Mouse (Mus musculus) gastrocnemius, postnatal 36 days (tissue): ENCODE results near the gene Col19a1. TPM values are rescaled to one million over a fixed set of nuclear protein-coding genes. Genes with fewer than 3 reads are reported as not detected.

Source experiments
- DNase-seq, 2 experiments: peaks; one replicate each; pipeline ENCODE4 v3.0.0; 2022
- intact Hi-C: fragments of 180-260 bp; cut with DNase I; formaldehyde crosslinking; loops from one replicate; pipeline ENCODE4 v1.15.1; 2025
- total RNA-seq, 2 experiments: library from RNA; stranded (reverse); gene quantifications; 2 replicates each; pipeline ENCODE4 v1.2.3; 2021

The Col19a1 gene
- total RNA-seq, 2 experiments from 2014 or later = 1.4 to 1.9 TPM

DNA sequence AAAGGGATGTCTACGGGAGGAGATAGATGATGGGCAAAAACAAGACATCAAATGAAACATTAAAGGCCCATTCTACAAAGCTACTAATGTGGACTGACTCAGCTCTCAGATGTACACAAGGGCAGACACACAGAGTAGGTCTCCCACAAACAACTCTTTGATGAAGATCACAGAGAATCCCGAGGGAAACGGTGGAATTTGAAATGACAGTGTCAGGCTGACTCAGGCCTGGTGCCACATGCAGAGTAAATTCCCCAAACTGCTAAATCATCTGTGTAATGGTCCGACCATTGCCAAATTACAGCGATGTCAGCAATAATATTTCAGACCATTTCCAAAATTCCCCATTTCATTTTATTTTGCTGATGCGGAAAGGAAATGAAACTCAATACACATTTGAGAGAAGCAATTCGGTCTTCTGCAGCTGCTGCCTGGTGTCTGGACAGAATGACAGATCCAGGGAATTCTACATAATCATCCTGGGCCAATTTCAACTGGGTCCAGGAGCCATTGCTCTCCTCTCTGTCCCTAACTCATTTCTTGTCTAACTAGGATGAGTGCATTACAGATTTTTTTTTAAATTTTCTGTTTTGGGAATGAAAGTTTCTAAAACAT, 116.1 kb downstream of the Col19a1 start:
- DNase-seq = no peak
- intact Hi-C loops = no loop called here

DNA sequence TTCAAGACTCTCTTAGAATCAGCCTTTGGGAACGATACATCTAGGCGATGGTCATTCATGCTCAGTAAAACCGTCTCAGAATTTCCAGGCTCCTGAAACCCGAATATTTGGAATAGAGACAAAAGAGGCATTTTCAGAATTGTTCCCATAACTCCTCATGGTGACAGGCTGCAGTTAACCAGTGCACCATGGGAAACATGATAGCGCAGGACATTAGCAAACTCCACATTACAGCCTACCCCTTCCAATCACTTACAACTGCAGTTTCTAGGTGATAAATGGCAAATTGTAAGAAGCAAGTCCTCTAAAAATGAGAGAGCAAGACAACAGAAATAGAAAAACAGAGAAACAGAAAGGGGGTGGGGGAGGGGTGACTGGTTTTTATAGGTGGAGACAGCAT, 116.6 kb downstream of the Col19a1 start:
- intact Hi-C loops = no loop called here
- DNase-seq = no peak

DNA sequence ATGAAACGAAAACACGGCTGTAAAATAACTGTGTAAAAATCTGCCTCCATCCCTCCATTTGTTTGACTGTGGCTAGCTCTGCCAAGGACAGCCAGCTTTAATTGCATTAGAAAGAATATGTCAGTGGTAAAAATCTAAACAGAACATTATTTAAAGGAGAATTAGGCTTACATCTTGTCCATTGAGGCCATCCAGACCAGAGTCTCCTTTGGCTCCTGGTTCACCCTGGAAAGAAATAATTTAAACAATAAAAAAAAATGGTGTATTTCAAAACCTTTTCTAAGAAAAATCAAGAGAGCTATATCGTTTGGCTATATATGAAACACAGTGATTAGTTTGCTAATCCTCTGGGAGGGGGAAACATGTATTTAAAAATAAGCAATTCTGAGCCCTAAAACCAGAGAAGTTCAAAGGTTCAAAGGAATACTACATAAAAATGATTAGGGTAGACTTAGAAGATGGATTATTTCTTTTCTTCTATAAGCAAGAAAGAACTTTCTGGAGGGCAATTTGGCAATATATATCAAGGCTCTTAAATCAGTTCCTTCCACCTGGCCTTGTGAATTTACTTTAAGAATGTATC, 125.9 kb downstream of the Col19a1 start:
- no peak for DNase-seq
- intact Hi-C loops = no loop called here

DNA sequence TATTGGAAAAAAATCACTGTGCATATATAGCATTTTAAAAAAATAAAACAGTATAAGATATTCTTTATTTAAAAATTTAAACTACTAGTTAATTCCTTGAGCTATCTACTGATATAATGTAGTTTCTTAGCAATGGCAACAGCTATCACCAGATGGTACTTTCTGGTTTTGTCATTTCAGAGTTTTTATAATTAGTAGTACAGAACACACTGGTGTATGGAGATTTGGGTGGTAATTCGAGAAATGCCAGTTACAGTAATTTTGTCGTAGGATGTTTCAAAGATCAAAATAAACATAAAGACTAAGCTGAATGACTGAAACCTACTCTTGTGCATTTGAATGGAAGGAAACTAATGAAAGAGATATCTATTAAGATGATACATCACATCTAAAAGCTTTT, 129.3 kb downstream of the Col19a1 start:
- no peak for DNase-seq
- intact Hi-C loops = no loop called here

DNA sequence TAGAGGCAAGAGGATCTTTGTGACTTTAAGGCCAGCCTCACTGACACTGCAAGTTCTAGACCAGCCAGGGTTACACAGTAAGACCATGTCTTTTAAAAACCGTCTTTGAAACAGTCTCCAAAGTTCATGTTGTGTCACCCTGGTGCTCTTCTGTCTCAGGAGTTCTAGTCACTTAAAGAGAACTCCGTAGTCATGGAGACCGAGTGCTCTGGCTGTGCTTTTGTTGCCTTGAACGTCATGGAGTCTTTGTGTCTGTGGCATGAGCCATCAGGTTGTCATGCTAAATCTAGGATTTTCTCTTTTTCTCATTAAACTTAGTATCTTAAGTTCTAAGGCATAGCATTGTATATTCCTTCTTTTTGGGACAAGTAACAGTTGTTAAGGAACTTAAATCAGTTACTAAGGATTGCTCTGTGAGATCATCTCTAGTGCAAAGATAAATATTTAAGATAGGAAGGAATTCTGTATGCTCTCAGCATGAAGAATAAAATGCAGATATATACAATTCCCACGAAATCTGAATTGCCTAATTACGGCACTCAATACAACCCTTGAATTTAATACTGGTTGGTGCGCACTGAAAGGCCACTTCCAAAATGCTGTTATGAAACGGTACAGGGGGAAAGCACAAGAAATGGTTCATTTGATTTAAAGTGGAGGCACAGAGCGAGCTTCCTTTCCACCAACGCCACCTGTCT, 134.6 kb downstream of the Col19a1 start:
- intact Hi-C loops = no loop called here
- no peak for DNase-seq

DNA sequence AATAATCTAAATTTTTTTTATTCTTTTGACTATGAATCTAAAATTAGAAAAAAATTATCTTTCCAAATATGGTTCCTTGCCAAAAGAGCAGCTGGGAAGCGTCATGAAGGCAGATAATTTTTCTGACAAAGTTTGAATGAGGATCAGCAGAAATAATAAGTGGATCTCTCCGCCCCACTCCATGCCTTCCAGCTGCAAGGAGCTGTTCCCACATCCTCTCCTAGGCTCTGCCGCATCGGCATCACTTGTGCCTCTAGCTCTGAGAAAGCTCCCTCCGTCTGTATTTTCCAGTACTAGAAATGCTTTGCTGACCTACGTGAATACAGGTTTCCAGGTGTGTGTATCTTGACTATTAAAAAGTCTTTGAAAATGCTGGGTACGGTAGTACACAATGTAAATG, 135.1 kb downstream of the Col19a1 start:
- no peak for DNase-seq
- intact Hi-C loops = no loop called here

DNA sequence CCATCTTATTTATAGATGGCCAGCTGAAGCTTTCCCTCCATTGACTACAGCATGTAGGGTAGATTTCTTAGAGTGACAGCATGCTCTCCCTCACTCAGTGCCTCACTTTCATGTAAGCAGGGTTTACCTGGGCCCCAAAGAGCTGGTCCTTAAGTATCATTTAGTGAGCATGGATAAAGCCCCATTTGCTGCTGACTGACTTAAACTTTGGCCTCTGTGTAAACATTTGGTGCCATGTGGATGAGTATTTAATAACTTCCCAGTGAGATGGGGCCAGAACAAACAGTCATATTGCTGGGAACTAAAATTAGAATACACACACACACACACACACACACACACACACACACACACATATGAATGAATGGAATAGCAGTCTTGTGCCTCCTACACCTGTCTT, 149.8 kb downstream of the Col19a1 start:
- intact Hi-C loops = no loop called here

DNA sequence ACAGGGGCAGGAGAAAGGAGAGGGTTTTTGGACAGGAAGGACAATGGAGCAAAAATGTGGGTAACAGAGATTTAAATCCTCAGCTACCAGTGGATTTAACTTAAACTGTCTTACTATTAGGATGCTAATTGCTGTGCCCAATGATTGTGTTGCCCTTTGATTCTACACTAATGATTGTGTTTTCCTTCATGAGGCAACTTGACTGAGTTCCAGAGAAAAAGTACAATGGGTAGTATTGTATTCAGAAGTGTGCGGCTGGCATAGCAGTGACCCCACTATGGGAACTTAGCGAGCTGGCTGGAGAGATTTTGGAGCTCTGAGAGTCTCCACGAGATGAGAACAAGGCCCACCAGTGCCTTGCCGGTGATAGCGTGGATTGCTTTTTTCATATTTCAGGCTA, 159.0 kb downstream of the Col19a1 start:
- no peak for DNase-seq
- intact Hi-C loops = no loop called here

More for the DNA sequence above, 149.8 kb downstream of the Col19a1 start:
- no peak for DNase-seq

DNA sequence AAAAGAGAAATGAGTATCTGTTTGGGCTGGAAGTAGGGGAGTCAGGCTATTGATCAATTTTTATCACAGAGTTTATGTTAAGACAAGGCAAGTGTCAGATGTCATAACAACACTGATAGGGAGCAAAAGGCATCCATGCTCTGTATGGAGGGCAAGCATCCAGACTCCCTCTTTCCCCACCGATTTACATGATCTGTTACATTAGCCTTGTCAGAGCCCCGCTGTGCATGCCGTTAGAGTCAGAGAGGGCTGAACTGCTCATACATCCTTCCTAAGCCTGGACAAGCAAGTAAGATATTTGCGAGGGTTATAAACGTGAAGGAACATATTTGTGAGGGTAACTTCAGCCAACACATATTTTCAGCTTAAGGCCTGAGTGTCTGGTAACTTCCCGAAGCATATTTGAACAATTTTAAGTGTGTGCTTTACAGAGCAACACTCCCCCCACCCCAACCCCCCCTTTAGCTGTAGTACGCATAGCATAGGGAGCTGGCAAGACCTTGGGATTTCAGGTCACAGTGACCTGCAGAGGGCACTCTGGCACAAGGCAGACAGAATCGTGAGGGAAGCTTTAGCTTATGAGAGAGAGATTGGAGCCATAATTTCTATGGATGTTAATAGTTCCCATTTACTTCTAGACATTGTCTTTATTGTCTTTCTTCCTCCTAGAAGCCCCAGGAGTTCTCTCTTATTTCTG, 209.0 kb downstream of the Col19a1 start:
- intact Hi-C loops = loop anchor here (2.0 to 10.0 kb wide), 2 partner anchors 255 to 357 kb away; no protein-coding TSS in a partner anchor

DNA sequence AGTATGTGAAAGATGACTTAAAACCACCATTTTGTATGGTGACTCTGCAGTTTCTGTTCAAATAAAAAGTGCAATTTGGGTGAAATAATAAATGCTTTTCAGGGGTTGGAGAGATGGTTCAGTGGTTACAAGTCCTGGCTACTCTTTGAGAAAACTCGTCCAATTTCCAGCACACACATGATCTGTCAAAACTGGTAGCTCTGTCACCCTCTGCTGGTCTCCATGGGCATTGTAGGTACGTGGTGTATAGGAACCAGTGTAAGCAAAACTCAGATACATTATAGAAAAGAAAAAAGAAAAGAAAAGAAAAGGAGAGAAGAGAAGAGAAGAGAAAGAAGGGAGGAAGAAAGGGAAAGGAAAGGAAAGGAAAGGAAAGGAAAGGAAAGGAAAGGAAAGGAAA, 212.4 kb downstream of the Col19a1 start:
- intact Hi-C loops = loop anchor here (10.0 kb wide), 1 partner anchor 360 kb away; no protein-coding TSS in a partner anchor
- no peak for DNase-seq

More for the DNA sequence above, 209.0 kb downstream of the Col19a1 start:
- no peak for DNase-seq

DNA sequence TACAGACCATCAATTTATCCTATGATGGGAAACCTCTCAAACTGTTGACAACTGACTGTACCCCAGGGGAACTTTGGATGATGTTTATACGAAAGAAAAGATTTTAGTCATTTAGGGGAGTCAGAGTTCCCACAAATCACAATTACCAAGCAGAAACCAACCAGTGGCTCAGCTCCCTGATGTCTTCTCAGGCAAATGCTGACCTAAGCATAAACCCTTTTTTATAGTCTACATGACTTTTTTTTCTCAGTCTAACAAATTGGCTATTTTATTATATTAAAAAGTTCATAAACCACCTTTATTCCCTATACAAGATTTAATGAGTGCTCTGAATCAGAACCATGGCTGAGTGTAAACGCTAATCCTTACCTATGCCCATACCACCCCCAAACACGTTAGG, 213.6 kb downstream of the Col19a1 start:
- DNase-seq = no peak
- intact Hi-C loops = loop anchor here (10.0 kb wide), 1 partner anchor 361 kb away; no protein-coding TSS in a partner anchor

DNA sequence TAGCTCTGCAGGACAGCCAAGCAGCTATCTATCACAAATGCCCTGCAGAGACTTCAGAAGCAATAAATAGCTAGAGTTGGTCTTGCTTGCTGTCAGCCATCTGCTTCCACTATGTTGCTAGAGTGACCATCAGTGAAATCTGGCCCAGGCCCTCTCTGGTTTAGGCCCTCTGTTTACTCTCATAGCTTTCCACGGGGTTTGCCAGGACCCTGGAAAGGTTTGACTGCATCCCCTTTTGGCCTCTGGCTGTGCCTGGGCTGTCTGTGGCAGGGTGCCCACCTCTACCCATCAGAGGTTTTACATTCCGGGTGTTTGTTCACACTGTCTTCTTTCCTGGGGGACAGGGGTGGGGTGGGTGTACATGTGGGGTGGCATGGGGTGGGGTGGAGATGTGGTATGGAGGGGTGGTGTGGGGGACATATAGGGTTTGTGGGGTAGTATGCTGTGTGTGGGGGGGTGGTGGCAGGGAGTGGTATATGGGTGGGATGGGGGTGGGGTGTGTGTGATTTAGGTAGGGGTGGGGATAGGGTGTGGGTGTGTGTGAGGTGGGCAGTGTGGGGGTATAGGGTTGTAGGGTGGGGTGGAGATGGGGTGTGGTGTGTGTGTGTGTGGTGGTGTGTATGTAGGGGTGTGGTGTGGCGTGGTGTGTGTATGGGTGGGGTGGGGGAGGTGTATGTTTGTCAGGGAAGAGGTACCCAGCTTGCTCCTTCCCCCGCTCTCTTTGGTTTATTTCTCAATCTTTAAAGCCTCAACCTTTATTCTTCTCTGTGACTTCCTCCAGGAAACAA, 214.6 kb downstream of the Col19a1 start:
- intact Hi-C loops = loop anchor here (10.0 kb wide), 1 partner anchor 362 kb away; no protein-coding TSS in a partner anchor
- no peak for DNase-seq

DNA sequence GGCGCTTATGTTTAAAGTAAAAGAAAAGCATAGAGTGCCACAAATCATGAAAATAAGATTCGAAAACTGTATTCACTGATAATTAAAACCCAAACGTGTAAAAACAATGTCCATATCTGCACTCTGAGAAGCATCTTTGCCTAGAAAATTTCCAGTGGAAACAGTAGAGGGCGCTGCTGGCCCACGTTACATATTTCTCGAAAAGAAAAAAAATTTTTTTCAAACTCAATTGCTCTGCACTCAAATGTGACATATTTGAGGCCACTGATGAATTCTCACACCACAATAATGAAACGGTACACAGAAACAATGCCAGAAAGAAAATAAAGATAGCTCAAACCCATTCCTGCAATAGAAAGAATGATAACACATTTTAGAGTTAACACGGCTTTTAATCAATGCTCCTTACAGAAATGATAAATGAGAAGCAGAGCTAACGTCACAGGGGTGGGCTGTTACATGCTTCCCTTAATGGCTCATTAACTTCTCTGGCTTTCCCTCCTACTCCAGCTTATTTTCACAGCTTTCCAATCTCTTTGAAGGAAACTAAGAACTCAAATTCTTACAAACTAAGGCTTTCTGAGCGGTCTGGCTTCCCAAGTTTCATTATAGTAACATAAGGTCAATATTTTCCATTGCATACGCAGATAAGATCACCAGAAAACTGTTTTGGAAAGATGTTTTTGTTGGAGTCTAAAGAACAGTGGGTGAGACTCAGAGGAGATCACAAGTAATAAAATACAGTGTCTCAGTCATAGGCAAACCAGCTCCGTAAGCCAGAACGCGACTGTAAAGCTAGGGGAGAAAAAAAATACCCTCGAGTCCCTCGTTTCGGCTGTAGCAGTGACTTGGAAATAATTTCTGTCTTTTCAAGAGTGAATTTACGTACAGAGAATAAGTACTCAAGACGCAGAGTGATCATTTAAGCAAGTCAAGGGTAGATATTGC, 219.4 kb downstream of the Col19a1 start:
- no peak for DNase-seq
- intact Hi-C loops = no loop called here

DNA sequence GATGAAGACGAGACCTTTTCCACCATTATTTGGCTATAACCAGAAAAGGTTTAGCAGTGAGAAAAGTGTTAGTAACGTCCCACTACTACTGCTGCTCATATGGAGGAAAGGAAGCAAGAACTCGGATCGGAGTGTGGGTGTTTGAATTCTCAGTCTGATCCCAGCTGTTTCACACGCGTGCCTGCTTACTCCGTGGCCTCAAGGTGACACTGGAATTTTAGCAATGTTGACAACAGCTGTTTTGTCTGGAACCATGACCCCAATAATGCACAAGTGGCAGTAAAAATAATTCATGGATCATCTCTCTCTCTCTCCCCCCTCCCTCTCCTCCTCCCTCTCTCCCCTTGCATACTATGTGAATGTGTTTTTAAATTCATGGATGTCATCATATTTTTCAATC, 222.5 kb downstream of the Col19a1 start:
- intact Hi-C loops = no loop called here
- DNase-seq = no peak

DNA sequence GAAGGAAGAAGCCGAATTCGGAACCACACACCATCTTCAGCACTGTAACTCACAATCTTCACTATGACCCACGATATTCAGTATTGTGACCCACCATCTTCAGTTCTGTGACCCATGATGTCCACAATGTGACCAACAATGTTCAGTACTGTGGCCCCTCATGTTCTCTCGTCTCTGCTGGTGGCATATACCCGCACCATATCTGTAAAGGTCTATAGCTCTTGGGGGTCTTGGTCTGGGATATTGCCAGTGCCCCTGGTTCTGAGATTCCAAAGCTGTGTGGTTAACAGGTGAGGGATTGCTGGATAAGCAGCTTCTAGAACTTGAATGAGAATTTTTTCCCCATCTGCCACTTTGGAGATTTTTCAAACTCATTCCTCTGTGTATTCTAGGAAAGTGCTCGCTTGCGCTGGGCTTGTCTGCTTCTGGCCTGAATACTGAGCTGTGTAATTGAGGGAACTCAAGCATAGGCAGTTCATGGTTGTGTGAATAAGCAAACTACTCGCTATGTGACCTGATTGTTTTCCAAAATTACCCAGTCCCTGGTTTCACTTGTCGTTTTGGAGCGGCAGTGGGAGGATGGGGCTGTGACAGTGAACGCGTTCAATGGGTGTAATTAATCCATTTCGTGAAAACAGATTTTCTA, 225.2 kb downstream of the Col19a1 start:
- no peak for DNase-seq
- intact Hi-C loops = no loop called here

DNA sequence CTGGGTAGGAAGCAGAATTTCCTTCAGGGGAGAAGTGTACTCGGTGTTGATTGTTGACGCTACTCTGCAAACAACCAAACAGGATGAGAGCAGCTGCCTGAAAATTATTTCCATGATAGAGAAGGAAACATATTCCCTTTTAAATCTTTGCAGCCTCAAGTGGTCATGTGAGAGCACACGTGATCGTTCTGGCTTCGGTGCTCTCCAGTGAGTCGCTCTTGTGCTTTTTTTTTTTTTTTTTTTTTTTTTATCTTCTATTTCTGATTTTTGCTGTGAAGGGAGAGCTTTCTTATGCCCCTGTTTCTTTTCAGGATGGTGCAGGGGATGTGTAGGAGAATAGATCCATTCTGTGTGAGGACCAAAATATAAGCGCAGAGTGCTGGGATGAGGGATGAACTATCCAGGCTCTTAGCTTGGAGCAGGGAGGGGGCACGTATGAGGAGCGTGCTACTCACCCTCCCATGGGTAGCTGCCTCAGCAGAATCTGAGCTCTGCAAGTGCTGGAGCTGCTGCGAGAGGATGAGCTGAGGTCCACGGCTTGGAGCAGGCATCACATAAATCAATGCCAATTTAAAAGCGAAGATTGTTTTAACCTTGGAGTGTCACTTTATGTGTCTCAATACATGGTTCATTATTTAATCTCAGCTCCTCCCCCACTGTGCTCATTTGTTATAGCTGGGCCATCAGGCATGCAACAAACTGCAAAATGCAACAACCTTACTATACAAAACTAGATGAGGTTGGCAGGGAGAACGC, 237.6 kb downstream of the Col19a1 start:
- no peak for DNase-seq
- intact Hi-C loops = no loop called here

DNA sequence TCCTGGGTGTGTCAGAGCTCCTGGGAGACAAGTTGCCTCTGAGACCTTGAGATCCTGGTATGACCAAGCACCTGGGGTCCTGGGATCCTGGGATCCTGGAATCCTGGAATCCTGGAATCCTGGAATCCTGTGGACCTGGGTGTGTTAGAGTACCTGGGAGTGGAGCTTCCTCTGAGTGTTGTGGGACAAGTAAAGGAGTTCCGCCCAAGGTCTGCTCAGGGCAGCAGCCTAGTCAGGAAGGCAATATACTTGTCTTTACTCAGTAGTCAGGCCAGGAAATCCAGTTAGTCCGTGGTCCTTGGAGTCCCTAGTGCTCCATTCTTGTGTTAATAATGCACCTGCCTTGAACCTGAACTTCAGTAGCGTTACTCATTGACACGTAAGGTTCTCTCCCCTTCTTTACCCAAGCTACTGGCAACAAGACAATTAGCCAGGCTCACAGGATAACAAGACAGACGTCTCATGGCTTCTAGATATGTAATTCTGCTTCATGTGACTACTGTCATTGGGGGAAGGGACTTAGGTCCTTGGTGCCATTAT, 239.6 kb downstream of the Col19a1 start:
- no peak for DNase-seq
- intact Hi-C loops = no loop called here
